Mouse (Mus musculus) heart, embryonic 11.5 days (tissue): ENCODE measurements around the gene 1700019D03Rik. TPM values are rescaled to one million over a fixed set of nuclear protein-coding genes. Genes with fewer than 3 reads are reported as not detected.

Source experiments
- ATAC-seq: fragments of 200-750 bp; cut with Nextera tagmentation; replicated peaks from 2 replicates; pipeline ENCODE4 v1.8.0; 2017; ENCODE audit warnings: moderate library complexity; ENCODE audit not compliant: insufficient number of reproducible peaks, low FRiP score, low TSS enrichment
- H3K27ac ChIP-seq: fragments of 300-500 bp; sonication (generic); 2 replicates; pipeline ENCODE4 v1.5.1; 2014; ENCODE audit warnings: mild to moderate bottlenecking, low read depth, low read length
- H3K27me3 ChIP-seq: fragments of 300-500 bp; sonication (generic); 2 replicates; pipeline ENCODE4 v1.6.1; 2014; ENCODE audit warnings: mild to moderate bottlenecking, low read length, mixed read lengths; ENCODE audit not compliant: control insufficient read depth, insufficient read depth
- H3K36me3 ChIP-seq: fragments of 300-500 bp; sonication (generic); 2 replicates; pipeline ENCODE4 v1.6.1; 2014; ENCODE audit warnings: mild to moderate bottlenecking, low read length, moderate library complexity, mixed read lengths; ENCODE audit not compliant: control insufficient read depth, insufficient read depth
- H3K4me1 ChIP-seq: fragments of 300-500 bp; sonication (generic); 2 replicates; pipeline ENCODE4 v1.6.1; 2014; ENCODE audit warnings: low read length; ENCODE audit not compliant: control insufficient read depth, insufficient read depth
- H3K4me2 ChIP-seq: fragments of 300-500 bp; sonication (generic); 2 replicates; pipeline ENCODE4 v1.6.1; 2014; ENCODE audit warnings: mild to moderate bottlenecking, moderate library complexity
- H3K4me3 ChIP-seq: fragments of 300-500 bp; sonication (generic); 2 replicates; pipeline ENCODE4 v1.5.1; 2014; ENCODE audit warnings: low read depth, low read length
- H3K9ac ChIP-seq: fragments of 300-500 bp; sonication (generic); 2 replicates; pipeline ENCODE4 v1.6.1; 2014; ENCODE audit warnings: mild to moderate bottlenecking, low read depth, low read length, moderate library complexity
- H3K9me3 ChIP-seq: fragments of 300-500 bp; sonication (generic); replicated peaks from 2 replicates; pipeline ENCODE4 v1.6.1; 2016; ENCODE audit warnings: low read length; ENCODE audit not compliant: control insufficient read depth
- WGBS: fragments of 180-500 bp; shearing (Covaris S2); extraction: QIAGEN DNeasy Blood & Tissue Kit; methylation state at CpG from one replicate; pipeline ENCODE4 v1.1.7; 2014; ENCODE audit not compliant: insufficient replicate concordance; 5-methylcytosine and 5-hydroxymethylcytosine counted together
- polyA plus RNA-seq: library from polyadenylated mRNA; unstranded; fragments of >200 nt; fragmentation: Nextera tagmentation; extraction: Ambion mirVana; gene quantifications from 2 replicates; pipeline ENCODE4 v1.2.1, GENCODE M21; 2014

1700019D03Rik gene
- polyA plus RNA-seq, 1 experiment from 2014 or later = 0.72 TPM

GRCm38 (mm10) chr1:52963097-52963496 lies 56.9 kb downstream of the 1700019D03Rik start:
- no peak overlapping the region for H3K4me2 ChIP-seq
- no peaks in the 10 kb centered on the region for H3K9me3 ChIP-seq
- no peaks in the 10 kb centered on the region for H3K36me3 ChIP-seq
- no peaks in the 10 kb centered on the region for H3K27me3 ChIP-seq
- whole genome bisulfite sequencing = 77% methylated on average over 2 of the region's 2 CpGs
- no peak for ATAC-seq
- H3K4me1 ChIP-seq = no peaks in the 10 kb centered on the region
- no peak overlapping the region for H3K4me3 ChIP-seq
- no peak overlapping the region for H3K27ac ChIP-seq
- H3K9ac ChIP-seq = no peak overlapping the region

GRCm38 (mm10) chr1:52960191-52960590 lies 59.8 kb downstream of the 1700019D03Rik start:
- Histone ChIP-seq H3K9ac (no peak overlapping the region), H3K27ac (no peak overlapping the region), H3K36me3 (no peaks in the 10 kb centered on the region), H3K27me3 (no peaks in the 10 kb centered on the region), H3K4me3 (no peak overlapping the region), H3K4me1 (no peaks in the 10 kb centered on the region), H3K4me2 (no peak overlapping the region), H3K9me3 (no peaks in the 10 kb centered on the region)
- no peak for ATAC-seq
- 56% methylated on average over 6 of the region's 6 CpGs for WGBS

GRCm38 (mm10) chr1:52956746-52957145 lies 63.2 kb downstream of the 1700019D03Rik start:
- Histone ChIP-seq H3K27ac (no peak overlapping the region), H3K9ac (no peak overlapping the region), H3K9me3 (no peaks in the 10 kb centered on the region), H3K4me3 (no peak overlapping the region), H3K36me3 (no peaks in the 10 kb centered on the region), H3K4me2 (no peak overlapping the region), H3K4me1 (peaks cover 8% of the 10 kb centered on the region), H3K27me3 (no peaks in the 10 kb centered on the region; the same call in 1 of the 2 replicates)
- 68% methylated on average over 4 of the region's 4 CpGs for WGBS
- ATAC-seq = no peak

- Histone ChIP-seq H3K4me2 (no peak overlapping the region), H3K9me3 (no peaks in the 10 kb centered on the region), H3K27me3 (no peaks in the 10 kb centered on the region; the same call in 1 of the 2 replicates), H3K4me3 (no peak overlapping the region), H3K27ac (no peak overlapping the region), H3K36me3 (no peaks in the 10 kb centered on the region), H3K9ac (no peak overlapping the region), H3K4me1 (peaks cover 8% of the 10 kb centered on the region)
- WGBS = 34% methylated on average over 6 of the region's 6 CpGs
- ATAC-seq = no peak
Measured at GRCm38 (mm10) chr1:52955102-52955501, 64.9 kb downstream of the 1700019D03Rik start.

- no peaks in the 10 kb centered on the region for H3K9me3 ChIP-seq
- no peak overlapping the region for H3K27ac ChIP-seq
- 83% methylated on average over 2 of the region's 2 CpGs for WGBS
- no peaks in the 10 kb centered on the region for H3K36me3 ChIP-seq
- no peak overlapping the region for H3K4me2 ChIP-seq
- no peak overlapping the region for H3K4me3 ChIP-seq
- H3K9ac ChIP-seq = no peak overlapping the region
- no peak for ATAC-seq
- no peaks in the 10 kb centered on the region; the same call in 1 of the 2 replicates for H3K27me3 ChIP-seq
- peaks cover 8% of the 10 kb centered on the region for H3K4me1 ChIP-seq
Measured at GRCm38 (mm10) chr1:52954456-52954855, 65.5 kb downstream of the 1700019D03Rik start.

- Histone ChIP-seq H3K4me2 (peak overlapping the region; percentile 98; the same call in 1 of the 2 replicates), H3K27ac (no peak overlapping the region), H3K36me3 (no peaks in the 10 kb centered on the region), H3K9me3 (no peaks in the 10 kb centered on the region), H3K4me3 (no peak overlapping the region), H3K9ac (no peak overlapping the region), H3K27me3 (no peaks in the 10 kb centered on the region; the same call in 1 of the 2 replicates), H3K4me1 (peaks cover 8% of the 10 kb centered on the region)
- no peak for ATAC-seq
- 23% methylated on average over 4 of the region's 4 CpGs for WGBS
Measured at GRCm38 (mm10) chr1:52953548-52953947, 66.4 kb downstream of the 1700019D03Rik start.

- Histone ChIP-seq H3K9me3 (no peaks in the 10 kb centered on the region), H3K27ac (no peak overlapping the region), H3K4me2 (peak overlapping the region; percentile 98), H3K4me1 (peaks cover 8% of the 10 kb centered on the region), H3K4me3 (peak overlapping the region; percentile 63), H3K9ac (peak overlapping the region; percentile 67), H3K27me3 (no peaks in the 10 kb centered on the region; the same call in 1 of the 2 replicates), H3K36me3 (no peaks in the 10 kb centered on the region)
- peak; percentile 59 for ATAC-seq
- WGBS = under 1% methylated on average over 47 of the region's 47 CpGs
Measured at GRCm38 (mm10) chr1:52952551-52953397, 67.2 kb downstream of the 1700019D03Rik start.

- peaks cover 8% of the 10 kb centered on the region for H3K4me1 ChIP-seq
- no peaks in the 10 kb centered on the region for H3K9me3 ChIP-seq
- peak overlapping the region; percentile 98 for H3K4me2 ChIP-seq
- WGBS = 14% methylated on average over 5 of the region's 5 CpGs
- no peaks in the 10 kb centered on the region for H3K36me3 ChIP-seq
- no peak for ATAC-seq
- no peaks in the 10 kb centered on the region; the same call in 1 of the 2 replicates for H3K27me3 ChIP-seq
- H3K27ac ChIP-seq = no peak overlapping the region
- peak overlapping the region; percentile 67 for H3K9ac ChIP-seq
- peak overlapping the region; percentile 63 for H3K4me3 ChIP-seq
Measured at GRCm38 (mm10) chr1:52952143-52952542, 67.8 kb downstream of the 1700019D03Rik start.
